Mouse (Mus musculus): ENCODE measurements around the gene Eps8. TPM values are rescaled to one million over a fixed set of nuclear protein-coding genes. Genes with fewer than 3 reads are reported as not detected.

The Eps8 gene
- polyA plus RNA-seq, 1 experiment from 2014 or later: 4.8 TPM

DNA sequence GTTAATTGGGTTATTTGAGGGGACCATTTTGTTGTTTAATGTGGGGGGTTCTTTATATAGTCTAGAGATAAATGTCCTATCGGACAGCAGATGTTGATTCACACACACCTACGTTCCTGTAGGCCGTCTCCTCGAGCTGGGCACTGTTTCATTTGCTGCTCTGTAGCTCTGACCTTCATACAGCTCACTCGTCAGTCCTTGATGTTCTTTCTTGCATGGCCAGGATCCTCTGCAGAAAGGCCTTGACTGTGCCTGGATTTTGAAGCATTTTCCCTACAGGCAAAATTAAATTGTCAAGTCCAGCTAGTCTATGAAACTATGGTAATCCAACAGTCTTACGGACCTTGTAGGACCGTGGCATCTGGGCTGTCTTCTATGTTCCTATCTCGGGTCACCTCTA lies 40.4 kb upstream of the Eps8 start:
- H3K27me3 ChIP-seq (ENCODE audit: insufficient read depth, low read length): no peaks in the 10 kb centered on the region
- H3K4me1 ChIP-seq (ENCODE audit: insufficient read depth): peaks cover 3% of the 10 kb centered on the region; the same call in 1 of the 2 replicates
- no peak overlapping the region for H3K9ac ChIP-seq (replicated peaks)
- WGBS (ENCODE audit: insufficient replicate concordance): 77% methylated on average over 8 of the region's 8 CpGs
- H3K36me3 ChIP-seq (replicated peaks; ENCODE audit: insufficient read depth, low read length): no peaks in the 10 kb centered on the region
- H3K9me3 ChIP-seq (ENCODE audit: low read length): no peaks in the 10 kb centered on the region
- no peak overlapping the region for H3K4me2 ChIP-seq (ENCODE audit: low read depth, low read length)
- ATAC-seq (no peak), DNase-seq (no peak)
- no peak overlapping the region for H3K27ac ChIP-seq (ENCODE audit: low read depth)
- no peak overlapping the region for H3K4me3 ChIP-seq (ENCODE audit: low read depth, low read length)
- TF ChIP-seq EP300 (IDR thresholded peaks at IDR 0.05; ENCODE audit: low read depth) (no peak), CTCF (IDR thresholded peaks at IDR 0.05; ENCODE audit: low read depth) (no peak)

DNA sequence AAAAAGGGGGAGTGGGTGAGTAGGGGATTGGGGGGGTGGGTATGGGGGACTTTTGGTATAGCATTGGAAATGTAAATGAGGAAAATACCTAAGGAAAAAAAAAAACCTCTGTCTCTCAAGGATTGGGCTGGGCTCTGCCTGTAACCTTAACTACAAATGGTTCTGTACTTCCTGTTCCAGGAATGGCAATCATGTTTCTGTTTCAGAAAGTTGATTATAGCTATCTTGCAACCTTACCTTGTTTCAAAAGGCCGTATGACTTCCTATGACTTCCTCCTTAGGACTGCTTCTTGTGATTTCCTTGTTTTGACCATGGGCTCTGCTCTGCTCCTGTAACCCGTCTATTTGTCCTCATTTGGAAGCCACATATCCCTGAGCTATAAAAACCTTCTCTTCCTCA lies 39.6 kb upstream of the Eps8 start:
- no peak overlapping the region for H3K4me3 ChIP-seq (ENCODE audit: low read depth, low read length)
- 26% methylated on average over 2 of the region's 2 CpGs for WGBS (ENCODE audit: insufficient replicate concordance)
- peaks cover 3% of the 10 kb centered on the region; the same call in 1 of the 2 replicates for H3K4me1 ChIP-seq (ENCODE audit: insufficient read depth)
- no peak for ATAC-seq
- H3K27me3 ChIP-seq (ENCODE audit: insufficient read depth, low read length): no peaks in the 10 kb centered on the region
- no peak overlapping the region for H3K4me2 ChIP-seq (ENCODE audit: low read depth, low read length)
- H3K9ac ChIP-seq (replicated peaks): no peak overlapping the region
- DNase-seq: no peak
- TF ChIP-seq EP300 (IDR thresholded peaks at IDR 0.05; ENCODE audit: low read depth): no peak
- TF ChIP-seq CTCF (IDR thresholded peaks at IDR 0.05; ENCODE audit: low read depth): no peak
- H3K27ac ChIP-seq (ENCODE audit: low read depth): no peak overlapping the region
- H3K36me3 ChIP-seq (replicated peaks; ENCODE audit: insufficient read depth, low read length): no peaks in the 10 kb centered on the region
- H3K9me3 ChIP-seq (ENCODE audit: low read length): no peaks in the 10 kb centered on the region

DNA sequence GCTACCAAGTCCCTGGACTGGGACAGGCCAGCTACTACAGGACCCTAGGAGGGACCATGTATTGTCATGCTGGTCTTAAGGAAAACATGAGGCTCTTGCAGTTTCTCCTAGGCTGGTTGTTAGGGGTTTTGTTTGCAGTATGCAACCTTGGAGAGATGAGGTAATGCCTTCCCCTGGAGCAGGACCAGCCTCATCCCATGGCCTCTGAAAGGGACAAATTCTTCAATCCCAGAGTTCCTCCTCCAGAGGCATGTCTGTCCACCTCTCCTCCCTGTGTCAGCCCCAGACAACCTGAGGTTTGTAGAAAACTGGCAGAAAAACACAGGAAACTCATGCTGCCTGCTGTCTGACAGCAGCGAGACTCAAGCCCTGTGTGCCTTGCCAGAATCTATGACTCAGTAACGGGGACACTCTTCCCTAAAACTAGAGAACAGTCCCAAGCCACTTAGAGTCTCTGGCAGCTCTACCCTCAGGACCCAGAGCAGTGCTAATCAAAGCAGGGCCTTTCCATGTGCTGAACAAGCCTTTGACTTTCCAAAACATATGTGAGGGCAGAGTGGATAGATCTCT lies 36.0 kb upstream of the Eps8 start:
- H3K36me3 ChIP-seq (replicated peaks; ENCODE audit: insufficient read depth, low read length): no peaks in the 10 kb centered on the region
- no peak overlapping the region for H3K27ac ChIP-seq (ENCODE audit: low read depth)
- H3K4me2 ChIP-seq (ENCODE audit: low read depth, low read length): no peak overlapping the region
- no peaks in the 10 kb centered on the region for H3K4me1 ChIP-seq (ENCODE audit: insufficient read depth)
- H3K9me3 ChIP-seq (ENCODE audit: low read length): no peaks in the 10 kb centered on the region
- TF ChIP-seq EP300 (IDR thresholded peaks at IDR 0.05; ENCODE audit: low read depth) (no peak), CTCF (IDR thresholded peaks at IDR 0.05; ENCODE audit: low read depth) (no peak)
- no peaks in the 10 kb centered on the region for H3K27me3 ChIP-seq (ENCODE audit: insufficient read depth, low read length)
- ATAC-seq (no peak), DNase-seq (no peak)
- 38% methylated on average over 2 of the region's 2 CpGs for WGBS (ENCODE audit: insufficient replicate concordance)
- H3K9ac ChIP-seq (replicated peaks): no peak overlapping the region
- H3K4me3 ChIP-seq (ENCODE audit: low read depth, low read length): no peak overlapping the region

DNA sequence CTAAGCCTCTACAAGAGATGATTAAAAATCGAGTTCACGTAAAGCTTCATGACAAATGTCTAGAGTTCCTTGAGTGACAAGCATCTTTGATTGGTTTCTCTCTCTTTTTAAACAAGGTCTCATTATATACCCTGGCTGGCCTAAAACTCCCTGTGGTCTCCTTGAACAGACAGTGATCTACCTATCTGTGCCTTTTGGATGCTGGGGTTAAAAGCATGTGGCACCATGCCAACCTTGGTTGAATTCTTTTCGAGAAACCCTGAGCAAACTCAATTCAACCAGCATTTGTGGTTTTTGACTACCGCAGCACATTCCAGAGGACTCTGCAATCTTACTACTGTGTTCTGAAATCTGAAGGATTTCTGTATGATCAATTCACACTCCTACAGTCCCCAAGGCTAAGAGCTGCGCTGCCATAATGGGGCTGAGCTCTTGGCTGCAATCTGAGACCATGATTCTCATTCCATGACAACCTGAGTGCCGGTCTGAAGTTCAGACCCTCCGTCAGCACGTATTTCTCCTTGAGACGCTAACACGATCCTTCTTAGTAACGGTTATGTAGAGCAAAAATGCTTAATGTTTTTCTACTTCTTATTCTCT lies 33.9 kb upstream of the Eps8 start:
- WGBS (ENCODE audit: insufficient replicate concordance): 76% methylated on average over 11 of the region's 11 CpGs
- no peak for ATAC-seq
- no peak overlapping the region for H3K27ac ChIP-seq (ENCODE audit: low read depth)
- no peak overlapping the region for H3K4me3 ChIP-seq (ENCODE audit: low read depth, low read length)
- TF ChIP-seq EP300 (IDR thresholded peaks at IDR 0.05; ENCODE audit: low read depth): no peak
- TF ChIP-seq CTCF (IDR thresholded peaks at IDR 0.05; ENCODE audit: low read depth): no peak
- DNase-seq: no peak
- no peaks in the 10 kb centered on the region for H3K4me1 ChIP-seq (ENCODE audit: insufficient read depth)
- no peak overlapping the region for H3K4me2 ChIP-seq (ENCODE audit: low read depth, low read length)
- no peaks in the 10 kb centered on the region for H3K36me3 ChIP-seq (replicated peaks; ENCODE audit: insufficient read depth, low read length)
- no peaks in the 10 kb centered on the region for H3K27me3 ChIP-seq (ENCODE audit: insufficient read depth, low read length)
- H3K9ac ChIP-seq (replicated peaks): no peak overlapping the region
- H3K9me3 ChIP-seq (ENCODE audit: low read length): no peaks in the 10 kb centered on the region

DNA sequence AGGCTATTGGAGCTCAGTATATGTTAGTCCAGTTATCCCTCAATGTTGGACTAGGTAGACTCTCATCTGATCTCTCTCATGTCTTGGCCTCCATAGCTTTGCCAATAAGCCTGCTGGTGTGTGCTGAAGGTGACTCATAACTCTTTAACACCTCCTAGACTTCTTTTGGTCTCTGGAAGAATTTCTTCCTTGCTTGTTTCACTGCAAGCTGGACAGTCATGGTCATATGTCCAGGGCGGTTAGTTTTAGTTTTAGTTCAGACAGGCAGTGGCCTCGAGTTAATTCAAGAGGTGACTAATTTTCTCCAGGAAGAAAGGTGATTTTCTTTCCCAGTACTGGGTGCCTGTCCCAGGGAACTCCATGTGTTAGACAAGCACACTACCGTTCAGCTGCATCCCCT lies 33.4 kb upstream of the Eps8 start:
- no peak overlapping the region for H3K4me2 ChIP-seq (ENCODE audit: low read depth, low read length)
- no peaks in the 10 kb centered on the region for H3K36me3 ChIP-seq (replicated peaks; ENCODE audit: insufficient read depth, low read length)
- TF ChIP-seq CTCF (IDR thresholded peaks at IDR 0.05; ENCODE audit: low read depth) (no peak), EP300 (IDR thresholded peaks at IDR 0.05; ENCODE audit: low read depth) (no peak)
- DNase-seq (no peak), ATAC-seq (no peak)
- no peak overlapping the region for H3K4me3 ChIP-seq (ENCODE audit: low read depth, low read length)
- no peaks in the 10 kb centered on the region for H3K9me3 ChIP-seq (ENCODE audit: low read length)
- H3K27me3 ChIP-seq (ENCODE audit: insufficient read depth, low read length): no peaks in the 10 kb centered on the region
- H3K4me1 ChIP-seq (ENCODE audit: insufficient read depth): no peaks in the 10 kb centered on the region
- H3K9ac ChIP-seq (replicated peaks): no peak overlapping the region
- no peak overlapping the region for H3K27ac ChIP-seq (ENCODE audit: low read depth)
- WGBS (ENCODE audit: insufficient replicate concordance): 68% methylated on average over 3 of the region's 3 CpGs

DNA sequence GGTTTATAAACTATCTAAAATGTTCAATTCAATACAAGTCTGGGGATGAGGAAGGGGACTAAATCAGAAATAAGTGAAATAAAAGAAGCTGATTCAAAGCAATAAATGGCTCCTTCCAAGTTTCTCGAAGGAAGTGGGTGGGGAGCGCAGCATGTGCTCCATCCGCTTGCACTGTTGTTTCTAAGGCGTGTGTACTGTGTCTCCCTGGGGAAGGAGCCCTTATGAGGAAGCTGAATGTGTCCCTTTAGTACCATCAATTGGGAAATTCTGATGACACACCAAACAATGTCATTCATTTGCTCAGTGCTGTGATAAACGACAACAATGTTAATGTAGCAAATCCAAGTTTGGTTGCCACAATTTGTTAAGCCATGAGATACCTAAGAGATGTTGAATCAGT lies 33.0 kb upstream of the Eps8 start:
- no peaks in the 10 kb centered on the region for H3K27me3 ChIP-seq (ENCODE audit: insufficient read depth, low read length)
- 80% methylated on average over 5 of the region's 5 CpGs for WGBS (ENCODE audit: insufficient replicate concordance)
- DNase-seq (no peak), ATAC-seq (no peak)
- no peak overlapping the region for H3K27ac ChIP-seq (ENCODE audit: low read depth)
- H3K4me3 ChIP-seq (ENCODE audit: low read depth, low read length): no peak overlapping the region
- H3K9ac ChIP-seq (replicated peaks): no peak overlapping the region
- H3K4me1 ChIP-seq (ENCODE audit: insufficient read depth): no peaks in the 10 kb centered on the region
- no peak overlapping the region for H3K4me2 ChIP-seq (ENCODE audit: low read depth, low read length)
- H3K9me3 ChIP-seq (ENCODE audit: low read length): no peaks in the 10 kb centered on the region
- TF ChIP-seq CTCF (IDR thresholded peaks at IDR 0.05; ENCODE audit: low read depth): no peak
- no peak for TF ChIP-seq EP300 (IDR thresholded peaks at IDR 0.05; ENCODE audit: low read depth)
- no peaks in the 10 kb centered on the region for H3K36me3 ChIP-seq (replicated peaks; ENCODE audit: insufficient read depth, low read length)

All from liver, postnatal 0 days (tissue).